Mouse (Mus musculus) cerebellum, postnatal 4 days (tissue): ENCODE measurements around the gene Gm28102.
"Not testable (repeated sequence)": the region's sequence is repeated elsewhere in the genome, so short reads cannot be mapped to it uniquely, and the experiment has no call there.

Experiments
- DNase-seq, 2 experiments: peaks; one replicate each; pipeline ENCODE4 v3.0.0; 2022; ENCODE audit warnings: low spot score in 2 of 2, mixed read lengths in 1 of 2

Gene Gm28102

GRCm38 (mm10) chrY:88053015-88053414 is at the start of gene Gm28102:
Gm28102 (plus strand) TSS chrY:88053315.
- DNase-seq, result not testable (repeated sequence)
